Mouse (Mus musculus): ENCODE measurements around the gene Ggcx. TPM values are rescaled to one million over a fixed set of nuclear protein-coding genes. Genes with fewer than 3 reads are reported as not detected.
"Not testable (repeated sequence)": the region's sequence is repeated elsewhere in the genome, so short reads cannot be mapped to it uniquely, and the experiment has no call there.

Ggcx gene
- polyA plus RNA-seq, 1 experiment from 2014 or later, result 27.5 TPM

DNA sequence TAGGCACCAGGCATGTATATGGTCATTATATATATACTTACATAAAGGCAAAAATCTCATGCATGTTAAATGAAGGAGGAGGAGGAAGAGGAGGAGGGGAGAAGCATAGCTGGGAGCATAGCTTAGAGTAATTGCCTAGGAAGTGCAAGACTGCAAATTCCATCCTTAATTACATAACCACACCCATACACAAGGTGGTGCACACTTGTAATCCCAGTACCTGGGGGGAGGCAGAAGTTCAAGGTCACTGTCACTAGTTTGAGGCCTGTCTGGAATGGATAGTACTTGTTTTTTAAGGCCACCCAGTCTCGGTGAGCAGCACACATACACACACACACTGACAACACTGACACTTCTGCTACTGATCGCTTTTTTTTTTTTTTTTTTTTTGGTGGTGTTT, 38.2 kb downstream of the Ggcx start:
- H3K9ac ChIP-seq, result no peak overlapping the region
- H3K27me3 ChIP-seq, result no peaks in the 10 kb centered on the region
- peaks cover 43% of the 10 kb centered on the region for H3K4me1 ChIP-seq (replicated peaks)
- ATAC-seq (ENCODE audit: insufficient read depth), result no peak
- H3K9me3 ChIP-seq (replicated peaks), result no peaks in the 10 kb centered on the region
- no peak overlapping the region for H3K4me3 ChIP-seq (replicated peaks)
- WGBS (ENCODE audit: insufficient replicate concordance), result 61% methylated on average over 2 of the region's 2 CpGs
- H3K4me2 ChIP-seq, result no peak overlapping the region
- H3K36me3 ChIP-seq (replicated peaks), result no peaks in the 10 kb centered on the region
- H3K27ac ChIP-seq (replicated peaks), result no peak overlapping the region

GRCm38 (mm10) chr6:72453578-72453977, 39.5 kb downstream of the Ggcx start:
- peak overlapping the region; percentile 69 for H3K27ac ChIP-seq (replicated peaks)
- no peaks in the 10 kb centered on the region for H3K36me3 ChIP-seq (replicated peaks)
- H3K9me3 ChIP-seq (replicated peaks), result no peaks in the 10 kb centered on the region
- no peak overlapping the region for H3K4me3 ChIP-seq (replicated peaks)
- H3K9ac ChIP-seq, result no peak overlapping the region
- 77% methylated on average over 3 of the region's 3 CpGs for WGBS (ENCODE audit: insufficient replicate concordance)
- no peak overlapping the region for H3K4me2 ChIP-seq
- no peak for ATAC-seq (ENCODE audit: insufficient read depth)
- H3K27me3 ChIP-seq, result no peaks in the 10 kb centered on the region
- H3K4me1 ChIP-seq (replicated peaks), result peaks cover 38% of the 10 kb centered on the region

DNA sequence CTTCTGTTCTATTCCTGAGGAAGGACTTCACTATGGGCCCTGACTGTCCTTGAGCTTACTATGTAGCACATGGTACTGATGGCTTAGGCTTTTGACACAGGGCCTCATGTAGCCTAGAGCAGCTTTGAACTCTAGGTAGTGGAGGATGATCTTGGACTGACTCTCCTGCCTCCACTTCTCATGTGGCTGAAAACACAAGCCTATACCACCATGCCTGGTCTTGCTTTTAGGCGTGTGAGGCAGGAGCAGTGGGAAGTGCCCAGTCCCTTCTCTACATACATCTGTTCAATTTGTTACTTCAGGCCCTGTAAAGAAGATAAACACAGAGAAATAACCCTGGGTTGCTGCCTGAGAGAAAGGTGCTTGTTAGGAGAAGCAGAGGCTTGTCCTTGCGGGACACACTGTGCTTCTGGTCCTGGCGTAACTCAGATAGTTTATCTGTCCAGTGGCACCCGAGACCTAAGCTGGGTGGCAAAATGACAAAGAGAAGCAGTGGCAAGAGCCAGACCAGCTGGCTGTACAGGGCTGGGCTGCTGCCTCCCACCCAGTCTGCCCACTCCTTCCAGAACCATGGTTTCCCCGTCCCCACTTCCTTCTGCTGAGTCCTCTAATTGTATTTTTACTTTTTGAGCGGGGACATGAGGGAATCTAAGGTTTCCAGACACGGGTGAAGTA, 40.1 kb downstream of the Ggcx start:
- 20% methylated on average over 7 of the region's 7 CpGs for WGBS (ENCODE audit: insufficient replicate concordance)
- H3K27me3 ChIP-seq, result no peaks in the 10 kb centered on the region
- ATAC-seq (ENCODE audit: insufficient read depth), result peak; percentile 85
- no peak overlapping the region; the same call in 1 of the 2 replicates for H3K4me2 ChIP-seq
- H3K4me1 ChIP-seq (replicated peaks), result peaks cover 42% of the 10 kb centered on the region
- H3K4me3 ChIP-seq (replicated peaks), result no peak overlapping the region
- no peaks in the 10 kb centered on the region for H3K9me3 ChIP-seq (replicated peaks)
- H3K36me3 ChIP-seq (replicated peaks), result no peaks in the 10 kb centered on the region
- H3K9ac ChIP-seq, result 0 out of 2 replicates have a peak overlapping the region, but pooled peaks have one; percentile 6
- peak overlapping the region; percentile 69 for H3K27ac ChIP-seq (replicated peaks)

GRCm38 (mm10) chr6:72454833-72455373, 40.8 kb downstream of the Ggcx start:
- H3K9me3 ChIP-seq (replicated peaks), result no peaks in the 10 kb centered on the region
- H3K4me1 ChIP-seq (replicated peaks), result peaks cover 44% of the 10 kb centered on the region
- 0 out of 2 replicates have a peak overlapping the region, but pooled peaks have one; percentile 69 for H3K27ac ChIP-seq (replicated peaks)
- H3K4me3 ChIP-seq (replicated peaks), result no peak overlapping the region
- WGBS (ENCODE audit: insufficient replicate concordance), result 65% methylated on average over 7 of the region's 7 CpGs
- H3K27me3 ChIP-seq, result no peaks in the 10 kb centered on the region
- H3K4me2 ChIP-seq, result no peak overlapping the region
- ATAC-seq (ENCODE audit: insufficient read depth), result no peak
- no peaks in the 10 kb centered on the region for H3K36me3 ChIP-seq (replicated peaks)
- no peak overlapping the region for H3K9ac ChIP-seq

GRCm38 (mm10) chr6:72456567-72456966, 42.5 kb downstream of the Ggcx start:
- no peaks in the 10 kb centered on the region for H3K36me3 ChIP-seq (replicated peaks)
- peak; percentile 36; the same call in 1 of the 2 replicates for ATAC-seq (ENCODE audit: insufficient read depth)
- 0 out of 2 replicates have a peak overlapping the region, but pooled peaks have one; percentile 16 for H3K27ac ChIP-seq (replicated peaks)
- H3K4me3 ChIP-seq (replicated peaks), result no peak overlapping the region
- 39% methylated on average over 4 of the region's 4 CpGs for WGBS (ENCODE audit: insufficient replicate concordance)
- no peaks in the 10 kb centered on the region for H3K27me3 ChIP-seq
- no peak overlapping the region for H3K9ac ChIP-seq
- no peak overlapping the region for H3K4me2 ChIP-seq
- H3K4me1 ChIP-seq (replicated peaks), result peaks cover 44% of the 10 kb centered on the region
- H3K9me3 ChIP-seq (replicated peaks), result no peaks in the 10 kb centered on the region

DNA sequence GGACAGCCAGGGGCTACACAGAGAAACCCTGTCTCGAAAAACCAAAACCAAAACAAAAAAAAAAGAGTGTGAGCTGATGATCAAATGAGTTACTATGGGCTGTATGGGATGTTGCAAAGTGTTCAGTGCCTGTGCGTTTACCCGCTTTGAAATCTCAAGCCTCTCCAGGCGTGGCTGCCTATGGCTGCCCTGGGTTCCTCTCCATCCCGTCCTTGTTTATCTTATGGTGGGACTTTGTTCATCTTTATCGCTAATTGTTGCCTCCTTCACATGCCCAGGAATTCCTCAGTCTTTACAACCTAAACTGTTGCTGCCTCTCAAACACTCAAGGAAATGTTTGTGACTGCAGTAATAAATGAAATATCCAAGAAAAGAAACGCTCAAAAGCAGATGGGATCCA, 44.3 kb downstream of the Ggcx start:
- WGBS (ENCODE audit: insufficient replicate concordance), result 68% methylated on average over 7 of the region's 7 CpGs
- no peaks in the 10 kb centered on the region for H3K9me3 ChIP-seq (replicated peaks)
- no peaks in the 10 kb centered on the region for H3K36me3 ChIP-seq (replicated peaks)
- no peaks in the 10 kb centered on the region for H3K27me3 ChIP-seq
- peaks cover 44% of the 10 kb centered on the region for H3K4me1 ChIP-seq (replicated peaks)
- no peak overlapping the region for H3K9ac ChIP-seq
- H3K4me2 ChIP-seq, result no peak overlapping the region
- no peak overlapping the region for H3K4me3 ChIP-seq (replicated peaks)
- ATAC-seq (ENCODE audit: insufficient read depth), result no peak
- no peak overlapping the region for H3K27ac ChIP-seq (replicated peaks)

- H3K4me3 ChIP-seq (replicated peaks), result no peak overlapping the region
- no peaks in the 10 kb centered on the region for H3K36me3 ChIP-seq (replicated peaks)
- 0 out of 2 replicates have a peak overlapping the region, but pooled peaks have one; percentile 6 for H3K27ac ChIP-seq (replicated peaks)
- no peak overlapping the region for H3K9ac ChIP-seq
- WGBS (ENCODE audit: insufficient replicate concordance), result 71% methylated on average over 5 of the region's 5 CpGs
- peaks cover 39% of the 10 kb centered on the region for H3K4me1 ChIP-seq (replicated peaks)
- H3K9me3 ChIP-seq (replicated peaks), result no peaks in the 10 kb centered on the region
- no peak for ATAC-seq (ENCODE audit: insufficient read depth)
- no peak overlapping the region for H3K4me2 ChIP-seq
- H3K27me3 ChIP-seq, result no peaks in the 10 kb centered on the region
These were observed 44.8 kb downstream of the Ggcx start for GRCm38 (mm10) chr6:72458921-72459320.

GRCm38 (mm10) chr6:72460036-72460801, 46.1 kb downstream of the Ggcx start:
- no peaks in the 10 kb centered on the region for H3K36me3 ChIP-seq (replicated peaks)
- H3K4me2 ChIP-seq, result no peak overlapping the region
- ATAC-seq (ENCODE audit: insufficient read depth), result peak; percentile 58; the same call in 1 of the 2 replicates
- H3K4me1 ChIP-seq (replicated peaks), result peaks cover 26% of the 10 kb centered on the region
- WGBS (ENCODE audit: insufficient replicate concordance), result 50% methylated on average over 9 of the region's 9 CpGs
- H3K9ac ChIP-seq, result no peak overlapping the region
- peak overlapping the region; percentile 48; the same call in 1 of the 2 replicates for H3K27ac ChIP-seq (replicated peaks)
- H3K27me3 ChIP-seq, result no peaks in the 10 kb centered on the region
- H3K4me3 ChIP-seq (replicated peaks), result no peak overlapping the region
- H3K9me3 ChIP-seq (replicated peaks), result no peaks in the 10 kb centered on the region

DNA sequence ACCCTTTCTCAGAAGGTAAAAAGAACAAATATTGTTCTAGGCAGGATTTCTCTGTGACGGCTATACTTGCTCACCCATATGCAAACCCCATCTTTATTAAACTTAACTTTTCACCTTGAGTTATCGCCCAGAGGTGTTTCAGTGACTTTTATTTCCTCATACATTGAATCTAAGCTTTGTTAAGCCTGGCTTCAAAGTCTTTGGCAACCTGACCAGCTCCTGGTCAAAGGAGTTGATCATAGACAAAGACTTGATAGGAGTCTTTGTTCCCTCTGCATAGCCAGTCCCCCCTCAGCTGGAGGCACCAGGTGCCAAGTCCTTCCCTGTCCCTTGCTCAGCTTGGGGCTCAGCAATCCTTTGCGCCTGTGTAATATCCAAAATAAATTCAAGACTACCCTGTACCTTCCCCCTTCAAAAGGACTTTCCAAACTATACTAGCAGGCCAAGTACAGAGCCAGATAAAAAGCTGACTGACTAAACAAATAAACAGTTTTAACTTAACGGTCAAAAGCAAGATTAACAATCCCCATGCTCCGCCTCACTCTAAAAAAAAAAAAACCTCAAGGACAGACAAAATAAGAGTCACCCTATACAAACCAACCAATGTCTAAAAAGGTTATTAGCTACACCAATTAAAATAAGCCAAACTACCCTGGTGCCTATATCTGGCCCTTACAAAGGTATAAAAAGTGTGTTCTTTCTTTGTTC, 48.6 kb downstream of the Ggcx start:
- 64% methylated on average over 5 of the region's 5 CpGs for WGBS (ENCODE audit: insufficient replicate concordance)
- H3K4me2 ChIP-seq; H3K27ac ChIP-seq (replicated peaks); H3K9me3 ChIP-seq (replicated peaks); H3K36me3 ChIP-seq (replicated peaks); H3K27me3 ChIP-seq; ATAC-seq (ENCODE audit: insufficient read depth); H3K4me3 ChIP-seq (replicated peaks); H3K9ac ChIP-seq: not testable (repeated sequence)
- peaks cover 15% of the 10 kb centered on the region; the same call in 1 of the 2 replicates for H3K4me1 ChIP-seq (replicated peaks)

GRCm38 (mm10) chr6:72465361-72466157, 51.5 kb downstream of the Ggcx start:
- no peak overlapping the region for H3K4me2 ChIP-seq
- no peaks in the 10 kb centered on the region for H3K36me3 ChIP-seq (replicated peaks)
- H3K4me3 ChIP-seq (replicated peaks), result no peak overlapping the region
- WGBS (ENCODE audit: insufficient replicate concordance), result 56% methylated on average over 8 of the region's 8 CpGs
- no peaks in the 10 kb centered on the region for H3K27me3 ChIP-seq
- no peak overlapping the region for H3K27ac ChIP-seq (replicated peaks)
- ATAC-seq (ENCODE audit: insufficient read depth), result no peak
- no peak overlapping the region for H3K9ac ChIP-seq
- H3K9me3 ChIP-seq (replicated peaks), result no peaks in the 10 kb centered on the region
- peaks cover 5% of the 10 kb centered on the region; the same call in 1 of the 2 replicates for H3K4me1 ChIP-seq (replicated peaks)
